Mouse (Mus musculus) cerebellum, adult 2 months (tissue): ENCODE measurements around the gene Rcn1. TPM values are rescaled to one million over a fixed set of nuclear protein-coding genes. Genes with fewer than 3 reads are reported as not detected.
A peak's percentile ranks its signal among the peaks of the same experiment; 100 is the strongest.

Source experiments
- DNase-seq, 2 experiments: peaks; one replicate each; pipeline ENCODE4 v3.0.0; 2021
- H3K27ac ChIP-seq: fragments of 200-500 bp; 2 replicates; pipeline ENCODE4 v1.5.1; 2012; ENCODE audit warnings: low read length, control low read depth, inconsistent platforms; ENCODE audit not compliant: insufficient read depth
- H3K27me3 ChIP-seq: fragments of 200-500 bp; 2 replicates; pipeline ENCODE4 v1.6.1; 2012; ENCODE audit warnings: inconsistent platforms, mild to moderate bottlenecking, low read length, moderate library complexity; ENCODE audit not compliant: control insufficient read depth, insufficient read depth
- H3K4me1 ChIP-seq: fragments of 200-500 bp; 2 replicates; pipeline ENCODE4 v1.6.1; 2011; ENCODE audit warnings: low read length; ENCODE audit not compliant: control insufficient read depth, insufficient read depth
- H3K4me3 ChIP-seq: fragments of 200-500 bp; replicated peaks from 2 replicates; pipeline ENCODE3; 2011; ENCODE audit warnings: mild to moderate bottlenecking, low read depth, low read length, control low read depth; ENCODE audit not compliant: insufficient read depth
- CTCF ChIP-seq: fragments of 200-500 bp; IDR thresholded peaks from 2 replicates; pipeline ENCODE4 v1.5.1; 2011; ENCODE audit warnings: low read depth, mild to moderate bottlenecking, control low read depth, low read length, moderate library complexity, borderline replicate concordance; ENCODE audit not compliant: insufficient read depth
- POLR2A ChIP-seq: fragments of 200-500 bp; IDR thresholded peaks from 2 replicates; pipeline ENCODE4 v1.6.1; 2011; ENCODE audit warnings: low read length, control low read depth, borderline replicate concordance; ENCODE audit not compliant: insufficient read depth
- WGBS: fragments of 180-500 bp; shearing (Covaris S2); methylation state at CpG from one replicate; pipeline ENCODE4 v1.1.7; 2018; 5-methylcytosine and 5-hydroxymethylcytosine counted together
- polyA plus RNA-seq: library from polyadenylated mRNA; depleted of rRNA; stranded (reverse); fragments of >200 nt; gene quantifications from 2 replicates; pipeline ENCODE4 v1.2.3, GENCODE M21; 2012

Rcn1 gene
- polyA plus RNA-seq, 1 experiment, result 7.4 TPM

DNA sequence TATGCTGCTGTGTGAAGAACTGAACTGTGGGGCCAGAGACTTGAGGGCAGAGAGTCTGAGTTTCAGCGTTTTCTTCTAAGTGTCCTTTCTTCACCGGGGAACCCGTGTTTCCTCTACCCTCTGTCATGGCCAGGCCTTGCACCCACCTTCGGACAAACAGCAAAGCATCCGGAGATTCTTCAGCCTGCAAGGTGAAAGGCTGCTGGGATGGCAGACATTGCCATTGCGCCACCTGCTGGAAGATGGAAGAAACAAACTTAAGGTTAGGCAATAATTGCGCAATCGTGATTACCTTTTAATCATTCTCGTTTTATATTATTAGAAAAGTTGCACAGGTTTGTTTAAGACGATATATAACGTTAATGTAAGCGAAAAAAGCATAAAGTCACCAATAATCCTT lies 28.9 kb upstream of the Rcn1 start:
- peak; percentile 85 for TF ChIP-seq CTCF
- TF ChIP-seq POLR2A, result no peak
- Histone ChIP-seq H3K4me3 (no peak overlapping the region), H3K27me3 (no peaks in the 10 kb centered on the region), H3K4me1 (no peaks in the 10 kb centered on the region), H3K27ac (no peak overlapping the region)
- DNase-seq, result peak; percentile 54 to 61
- WGBS, result 2% methylated on average over 12 of the region's 12 CpGs

DNA sequence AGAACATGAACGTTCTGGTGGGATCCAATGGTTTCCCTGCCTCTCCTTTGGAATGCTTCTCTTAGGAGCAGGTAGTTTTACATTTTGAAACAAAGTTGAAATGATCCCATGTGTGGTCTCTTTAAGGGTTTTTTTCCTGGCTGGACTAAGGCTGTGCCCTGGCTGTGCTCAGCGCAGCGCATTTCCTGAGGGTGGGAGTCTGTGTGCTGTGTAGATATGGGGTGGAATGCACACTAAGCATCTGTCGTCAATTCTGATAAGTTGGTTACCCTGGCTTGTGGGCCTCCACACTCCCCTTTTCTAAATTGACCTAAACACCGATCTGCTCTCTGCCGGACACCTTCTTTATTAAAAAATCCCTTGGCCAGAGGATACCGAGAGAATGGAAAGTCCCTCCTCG lies 28.3 kb upstream of the Rcn1 start:
- no peak for TF ChIP-seq POLR2A
- TF ChIP-seq CTCF, result no peak
- WGBS, result 72% methylated on average over 8 of the region's 8 CpGs
- Histone ChIP-seq H3K27me3 (no peaks in the 10 kb centered on the region), H3K4me1 (no peaks in the 10 kb centered on the region), H3K27ac (no peak overlapping the region), H3K4me3 (no peak overlapping the region)
- no peak for DNase-seq

DNA sequence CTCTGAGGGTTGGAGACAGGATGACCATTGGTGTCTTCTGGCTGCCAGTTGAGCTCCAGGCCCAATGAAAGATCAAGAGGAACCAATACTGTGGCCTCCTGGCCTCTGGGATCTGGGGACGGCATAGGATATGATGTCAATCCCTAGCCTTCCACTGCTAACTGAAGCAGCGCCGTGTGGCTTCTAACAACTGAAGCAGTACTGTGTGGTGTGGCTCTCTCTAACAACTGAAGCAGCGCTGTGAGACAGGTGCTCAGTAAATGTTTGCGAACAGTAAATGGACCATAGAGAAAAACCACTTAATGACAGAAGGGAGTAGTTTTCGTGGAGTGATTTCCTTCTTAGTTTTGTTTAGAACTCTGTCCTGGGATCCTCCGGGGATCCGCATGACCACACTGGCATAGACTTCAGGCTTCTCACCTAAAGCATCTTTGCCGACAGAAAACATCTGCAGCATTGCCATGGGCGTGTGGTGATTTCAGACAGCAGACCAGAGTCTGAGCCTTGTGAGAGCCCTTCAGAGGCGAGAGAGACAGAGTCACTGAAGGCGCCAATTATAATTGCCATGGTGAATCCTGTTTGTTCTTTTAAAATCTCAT lies 19.6 kb upstream of the Rcn1 start:
- Histone ChIP-seq H3K27me3 (no peaks in the 10 kb centered on the region), H3K4me1 (peaks cover 3% of the 10 kb centered on the region), H3K27ac (no peak overlapping the region), H3K4me3 (no peak overlapping the region)
- 93% methylated on average over 12 of the region's 12 CpGs for WGBS
- DNase-seq, result no peak
- no peak for TF ChIP-seq POLR2A

DNA sequence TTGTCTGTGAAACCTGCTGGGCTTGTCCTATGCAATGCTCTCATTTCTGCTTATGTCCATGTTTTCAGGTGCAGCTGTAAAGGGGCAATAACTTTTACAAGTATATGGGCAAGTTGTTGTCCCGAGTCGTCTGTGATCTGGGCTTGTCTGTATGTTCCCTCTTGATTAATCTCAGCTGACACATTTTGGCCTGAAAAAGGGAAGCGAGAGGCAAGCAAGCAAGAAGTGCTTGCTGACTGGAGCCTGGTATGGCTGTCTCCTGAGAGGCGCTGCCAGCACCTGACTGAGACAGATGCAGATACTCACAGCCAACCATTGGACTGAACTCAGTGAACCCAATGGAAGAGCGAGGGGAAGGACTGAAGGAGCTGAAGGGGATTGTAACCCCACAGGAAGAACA lies 18.5 kb upstream of the Rcn1 start:
- no peak for DNase-seq
- Histone ChIP-seq H3K4me3 (no peak overlapping the region), H3K4me1 (peaks cover 3% of the 10 kb centered on the region), H3K27me3 (no peaks in the 10 kb centered on the region), H3K27ac (no peak overlapping the region)
- 67% methylated on average over 5 of the region's 5 CpGs for WGBS
- no peak for TF ChIP-seq POLR2A
- TF ChIP-seq CTCF, result no peak

DNA sequence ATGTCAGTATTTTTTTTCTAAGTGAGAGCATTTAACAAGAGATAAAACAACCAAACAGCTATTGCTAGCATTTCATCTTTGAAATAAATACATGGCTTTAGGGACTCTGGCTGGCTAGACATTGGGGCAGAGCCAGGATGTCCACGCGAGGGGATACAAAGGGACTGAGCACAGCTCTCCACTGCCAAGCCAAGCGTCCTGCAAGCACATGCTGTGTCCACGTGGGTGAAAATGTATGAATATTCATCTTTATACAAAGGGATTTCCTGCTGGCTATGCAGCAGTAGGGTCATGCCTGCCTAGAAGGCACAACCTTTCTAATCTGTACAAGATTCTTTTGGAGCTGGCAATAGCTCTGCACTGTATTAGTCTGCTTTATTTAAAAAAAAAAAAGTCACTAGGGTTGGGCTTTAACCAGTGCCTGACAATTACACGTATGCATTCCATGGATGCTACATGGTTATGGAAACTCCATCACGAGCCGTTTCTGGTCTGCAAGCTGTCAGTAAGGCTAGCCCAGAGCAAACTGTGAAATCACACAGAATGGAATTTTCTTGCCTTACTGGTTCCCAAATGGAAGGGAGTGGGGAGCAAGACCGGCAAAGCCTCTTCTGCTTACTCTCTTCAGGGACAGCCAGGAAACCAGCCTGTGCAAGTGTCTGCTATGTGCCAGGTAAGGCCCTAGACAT lies 17.7 kb upstream of the Rcn1 start:
- no peak for TF ChIP-seq POLR2A
- TF ChIP-seq CTCF, result no peak
- Histone ChIP-seq H3K4me3 (no peak overlapping the region), H3K27me3 (no peaks in the 10 kb centered on the region), H3K4me1 (peaks cover 3% of the 10 kb centered on the region), H3K27ac (no peak overlapping the region)
- DNase-seq, result peak in 1 of 2 experiments; percentile 20
- 30% methylated on average over 8 of the region's 8 CpGs for WGBS

DNA sequence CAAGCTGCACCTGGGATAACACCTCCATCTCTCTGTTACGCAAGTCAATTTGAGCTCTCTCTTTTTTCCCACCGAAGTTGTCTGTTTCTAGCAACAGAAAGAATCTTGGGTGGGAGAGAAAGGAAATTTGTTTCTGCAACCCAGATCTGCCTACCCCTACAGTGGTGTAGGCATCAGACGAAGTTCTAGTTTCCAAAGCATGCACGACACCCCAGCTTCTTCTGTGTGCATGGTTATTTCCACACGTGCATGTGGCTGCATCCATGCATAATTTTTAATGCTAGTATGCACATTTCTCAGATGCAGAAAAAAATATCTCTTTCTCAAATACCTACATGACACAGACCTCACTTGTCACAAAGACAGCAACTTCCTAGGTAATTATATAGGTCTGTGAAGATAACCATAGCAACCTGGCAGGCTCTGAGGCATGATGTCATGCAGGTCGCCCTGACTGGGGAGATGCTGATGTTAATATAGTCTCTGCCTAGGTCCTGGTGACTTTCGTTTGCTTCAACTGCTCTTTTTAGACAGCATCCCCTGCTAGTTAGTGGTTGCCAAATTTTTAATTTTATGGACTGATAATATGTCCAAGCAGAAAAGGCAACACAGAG lies 17.0 kb upstream of the Rcn1 start:
- Histone ChIP-seq H3K4me3 (no peak overlapping the region), H3K4me1 (peaks cover 3% of the 10 kb centered on the region), H3K27me3 (no peaks in the 10 kb centered on the region), H3K27ac (no peak overlapping the region)
- TF ChIP-seq CTCF (no peak), POLR2A (no peak)
- 52% methylated on average over 7 of the region's 7 CpGs for WGBS
- peak in 1 of 2 experiments; percentile 20 for DNase-seq

DNA sequence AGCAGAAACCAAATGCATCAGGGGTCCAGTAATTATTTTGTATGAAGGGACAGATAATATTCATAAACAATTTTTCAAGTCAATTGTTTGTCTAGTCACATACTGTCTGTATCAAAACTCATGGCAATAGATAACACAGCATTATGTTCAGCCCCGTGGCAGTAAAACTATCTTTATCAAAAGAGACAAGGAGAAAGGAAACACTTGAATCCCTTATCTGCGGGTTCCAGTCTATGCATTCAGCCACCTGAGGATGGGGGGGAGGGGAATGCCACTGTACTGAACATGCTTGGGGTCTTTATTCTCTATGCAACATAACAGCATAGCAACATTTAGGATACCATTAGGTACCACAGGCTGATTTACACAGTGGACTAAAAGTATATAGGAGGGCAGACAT lies 15.2 kb upstream of the Rcn1 start:
- no peak for DNase-seq
- peaks cover 3% of the 10 kb centered on the region for H3K4me1 ChIP-seq
- 91% methylated on average over 2 of the region's 2 CpGs for WGBS
- H3K27me3 ChIP-seq, result no peaks in the 10 kb centered on the region
- H3K4me3 ChIP-seq, result no peak overlapping the region
- TF ChIP-seq POLR2A, result no peak
- no peak for TF ChIP-seq CTCF
- no peak overlapping the region for H3K27ac ChIP-seq

DNA sequence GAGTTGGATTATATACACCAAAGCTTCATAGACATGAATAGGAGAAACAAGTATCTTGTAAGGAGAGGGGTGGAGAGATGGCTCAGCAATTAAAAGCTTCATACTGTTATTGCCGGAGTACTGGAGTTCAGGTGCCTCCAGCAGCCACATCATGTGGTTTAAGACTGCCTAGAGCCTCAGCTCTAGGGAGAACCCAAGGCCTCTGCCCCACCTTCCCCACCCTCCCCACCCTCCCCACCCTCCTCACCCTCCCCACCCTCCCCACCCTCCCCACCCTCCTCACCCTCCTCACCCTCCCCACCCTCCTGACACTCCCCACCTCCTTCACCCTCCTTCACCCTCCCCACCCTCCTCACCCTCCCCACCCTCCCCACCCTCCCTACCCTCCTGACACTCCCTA lies 10.1 kb upstream of the Rcn1 start:
- Histone ChIP-seq H3K4me1 (peaks cover 5% of the 10 kb centered on the region), H3K4me3 (no peak overlapping the region), H3K27ac (no peak overlapping the region), H3K27me3 (no peaks in the 10 kb centered on the region)
- TF ChIP-seq POLR2A, result no peak
- no peak for TF ChIP-seq CTCF
- WGBS, result 79% methylated on average over 1 of the region's 1 CpGs
- no peak for DNase-seq
